Mouse (Mus musculus): Measurements from ENCODE around the gene Zfp831. TPM values are rescaled to one million over a fixed set of nuclear protein-coding genes. Genes with fewer than 3 reads are reported as not detected.

Zfp831 gene
- 0.17 and 0.20 TPM in 2 replicates for polyA plus RNA-seq (2012; rRNA removed)

GRCm38 (mm10) chr2:174643448-174644144 lies at the start of gene Zfp831:
Zfp831 (plus strand) TSS chr2:174643534.
- H3K4me3 ChIP-seq (replicated peaks; ENCODE audit: insufficient read depth, low read depth, low read length): no peak within 1 kb of the TSS
- no peak within 1 kb of the TSS for H3K27ac ChIP-seq (ENCODE audit: insufficient read depth, low read length)
- no peaks in the 10 kb centered on the region for H3K4me1 ChIP-seq (ENCODE audit: control insufficient read depth, insufficient read depth, low read length)
- DNase-seq: no peak
- H3K27me3 ChIP-seq (ENCODE audit: control insufficient read depth, insufficient read depth, low read length): no peaks in the 10 kb centered on the region
- TF ChIP-seq CTCF (IDR thresholded peaks at IDR 0.05; ENCODE audit: borderline replicate concordance, insufficient read depth, low read depth, low read length): no peak
- no peak for TF ChIP-seq POLR2A (IDR thresholded peaks at IDR 0.05; ENCODE audit: borderline replicate concordance, insufficient read depth, low read length)
- 79% methylated on average over 18 of the region's 18 CpGs for WGBS

GRCm38 (mm10) chr2:174594965-174595364 lies 48.4 kb upstream of the Zfp831 start:
- TF ChIP-seq CTCF (IDR thresholded peaks at IDR 0.05; ENCODE audit: borderline replicate concordance, insufficient read depth, low read depth, low read length) (no peak), POLR2A (IDR thresholded peaks at IDR 0.05; ENCODE audit: borderline replicate concordance, insufficient read depth, low read length) (no peak)
- Histone ChIP-seq H3K27me3 (ENCODE audit: control insufficient read depth, insufficient read depth, low read length) (no peaks in the 10 kb centered on the region), H3K4me3 (replicated peaks; ENCODE audit: insufficient read depth, low read depth, low read length) (no peak overlapping the region), H3K27ac (ENCODE audit: insufficient read depth, low read length) (no peak overlapping the region), H3K4me1 (ENCODE audit: control insufficient read depth, insufficient read depth, low read length) (no peaks in the 10 kb centered on the region)
- no peak for DNase-seq
- WGBS: 80% methylated on average over 9 of the region's 9 CpGs

- no peaks in the 10 kb centered on the region for H3K4me1 ChIP-seq (ENCODE audit: control insufficient read depth, insufficient read depth, low read length)
- no peaks in the 10 kb centered on the region for H3K27me3 ChIP-seq (ENCODE audit: control insufficient read depth, insufficient read depth, low read length)
- no peak overlapping the region for H3K4me3 ChIP-seq (replicated peaks; ENCODE audit: insufficient read depth, low read depth, low read length)
- TF ChIP-seq POLR2A (IDR thresholded peaks at IDR 0.05; ENCODE audit: borderline replicate concordance, insufficient read depth, low read length) (no peak), CTCF (IDR thresholded peaks at IDR 0.05; ENCODE audit: borderline replicate concordance, insufficient read depth, low read depth, low read length) (no peak)
- no peak for DNase-seq
- H3K27ac ChIP-seq (ENCODE audit: insufficient read depth, low read length): no peak overlapping the region
- WGBS: 85% methylated on average over 2 of the region's 2 CpGs
Observed at GRCm38 (mm10) chr2:174595611-174596010, 47.7 kb upstream of the Zfp831 start.

- 89% methylated on average over 15 of the region's 15 CpGs for WGBS
- TF ChIP-seq CTCF (IDR thresholded peaks at IDR 0.05; ENCODE audit: borderline replicate concordance, insufficient read depth, low read depth, low read length) (no peak), POLR2A (IDR thresholded peaks at IDR 0.05; ENCODE audit: borderline replicate concordance, insufficient read depth, low read length) (no peak)
- no peaks in the 10 kb centered on the region for H3K27me3 ChIP-seq (ENCODE audit: control insufficient read depth, insufficient read depth, low read length)
- H3K4me1 ChIP-seq (ENCODE audit: control insufficient read depth, insufficient read depth, low read length): no peaks in the 10 kb centered on the region
- no peak overlapping the region for H3K27ac ChIP-seq (ENCODE audit: insufficient read depth, low read length)
- no peak overlapping the region for H3K4me3 ChIP-seq (replicated peaks; ENCODE audit: insufficient read depth, low read depth, low read length)
- DNase-seq: no peak
Observed at GRCm38 (mm10) chr2:174596457-174596856, 46.9 kb upstream of the Zfp831 start.

- no peak overlapping the region for H3K4me3 ChIP-seq (replicated peaks; ENCODE audit: insufficient read depth, low read depth, low read length)
- no peak for DNase-seq
- H3K27ac ChIP-seq (ENCODE audit: insufficient read depth, low read length): no peak overlapping the region
- TF ChIP-seq POLR2A (IDR thresholded peaks at IDR 0.05; ENCODE audit: borderline replicate concordance, insufficient read depth, low read length): no peak
- TF ChIP-seq CTCF (IDR thresholded peaks at IDR 0.05; ENCODE audit: borderline replicate concordance, insufficient read depth, low read depth, low read length): no peak
- no peaks in the 10 kb centered on the region for H3K4me1 ChIP-seq (ENCODE audit: control insufficient read depth, insufficient read depth, low read length)
- WGBS: 69% methylated on average over 12 of the region's 12 CpGs
- H3K27me3 ChIP-seq (ENCODE audit: control insufficient read depth, insufficient read depth, low read length): no peaks in the 10 kb centered on the region
Observed at GRCm38 (mm10) chr2:174598451-174598850, 44.9 kb upstream of the Zfp831 start.

- no peak for DNase-seq
- TF ChIP-seq CTCF (IDR thresholded peaks at IDR 0.05; ENCODE audit: borderline replicate concordance, insufficient read depth, low read depth, low read length) (no peak), POLR2A (IDR thresholded peaks at IDR 0.05; ENCODE audit: borderline replicate concordance, insufficient read depth, low read length) (no peak)
- no peak overlapping the region for H3K4me3 ChIP-seq (replicated peaks; ENCODE audit: insufficient read depth, low read depth, low read length)
- no peaks in the 10 kb centered on the region for H3K4me1 ChIP-seq (ENCODE audit: control insufficient read depth, insufficient read depth, low read length)
- WGBS: 85% methylated on average over 9 of the region's 9 CpGs
- no peak overlapping the region for H3K27ac ChIP-seq (ENCODE audit: insufficient read depth, low read length)
- no peaks in the 10 kb centered on the region for H3K27me3 ChIP-seq (ENCODE audit: control insufficient read depth, insufficient read depth, low read length)
Observed at GRCm38 (mm10) chr2:174599071-174599635, 44.2 kb upstream of the Zfp831 start.

- Histone ChIP-seq H3K4me3 (replicated peaks; ENCODE audit: insufficient read depth, low read depth, low read length) (no peak overlapping the region), H3K4me1 (ENCODE audit: control insufficient read depth, insufficient read depth, low read length) (no peaks in the 10 kb centered on the region), H3K27ac (ENCODE audit: insufficient read depth, low read length) (no peak overlapping the region), H3K27me3 (ENCODE audit: control insufficient read depth, insufficient read depth, low read length) (no peaks in the 10 kb centered on the region)
- DNase-seq: no peak
- WGBS: 49% methylated on average over 9 of the region's 9 CpGs
- no peak for TF ChIP-seq POLR2A (IDR thresholded peaks at IDR 0.05; ENCODE audit: borderline replicate concordance, insufficient read depth, low read length)
- no peak for TF ChIP-seq CTCF (IDR thresholded peaks at IDR 0.05; ENCODE audit: borderline replicate concordance, insufficient read depth, low read depth, low read length)
Observed at GRCm38 (mm10) chr2:174599853-174600271, 43.5 kb upstream of the Zfp831 start.

Measured in cerebellum, adult 2 months (tissue).